Mouse (Mus musculus) cortical plate, adult 2 months (tissue): ENCODE measurements at regions not wholly inside any gene's neighbourhood (a gene's known extent, or its start where the extent isn't known, plus 50 kb on each side); places are given as distances from the start of the nearest gene placed in this dataset.

Experiments used
- H3K27ac ChIP-seq: fragments of 200-500 bp; 2 replicates; pipeline ENCODE4 v1.5.1; 2012; ENCODE audit warnings: low read length, control low read depth, inconsistent platforms; ENCODE audit not compliant: insufficient read depth
- H3K4me1 ChIP-seq: fragments of 200-500 bp; 2 replicates; pipeline ENCODE4 v1.6.1; 2011; ENCODE audit warnings: low read length; ENCODE audit not compliant: control insufficient read depth, insufficient read depth
- H3K4me3 ChIP-seq: fragments of 200-500 bp; 2 replicates; pipeline ENCODE4 v1.5.1; 2011; ENCODE audit warnings: mild to moderate bottlenecking, low read length, control low read depth; ENCODE audit not compliant: insufficient read depth
- CTCF ChIP-seq: fragments of 200-500 bp; IDR thresholded peaks from 2 replicates; pipeline ENCODE4 v1.5.1; 2011; ENCODE audit warnings: mild to moderate bottlenecking, control low read depth, low read length; ENCODE audit not compliant: insufficient read depth; ENCODE audit errors: extremely low read depth
- POLR2A ChIP-seq: fragments of 200-500 bp; IDR thresholded peaks from 2 replicates; pipeline ENCODE4 v1.6.1; 2011; ENCODE audit warnings: mild to moderate bottlenecking, low read length, control low read depth; ENCODE audit not compliant: insufficient read depth; ENCODE audit errors: extremely low read depth

- no peak for TF ChIP-seq POLR2A
- no peak for TF ChIP-seq CTCF
- no peak overlapping the region for H3K27ac ChIP-seq
- H3K4me3 ChIP-seq, result no peak overlapping the region
- H3K4me1 ChIP-seq, result no peaks in the 10 kb centered on the region
Measured at GRCm38 (mm10) chr8:10760231-10760630, 248.0 kb downstream of the Irs2 start.

DNA sequence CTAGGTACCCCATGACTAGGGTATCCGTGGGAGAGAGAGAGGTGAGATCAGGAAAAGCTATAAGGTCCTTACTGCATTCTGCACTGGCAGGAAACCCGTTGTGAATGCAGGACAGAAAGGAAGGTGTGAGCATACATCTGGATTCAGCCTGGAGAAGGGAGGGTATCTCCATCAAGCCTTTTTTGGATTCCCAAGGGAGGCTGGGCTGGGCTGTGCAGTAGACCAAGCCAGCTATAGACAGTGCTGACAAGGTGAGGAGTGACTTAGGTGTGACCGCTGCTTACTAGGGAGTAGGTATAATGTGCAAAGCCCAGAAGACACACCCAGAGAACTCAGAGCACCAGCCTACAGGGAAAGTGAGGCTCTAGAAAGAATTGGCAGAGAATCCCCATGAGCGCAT lies 250.1 kb downstream of the Irs2 start:
- no peak overlapping the region for H3K27ac ChIP-seq
- no peaks in the 10 kb centered on the region for H3K4me1 ChIP-seq
- no peak for TF ChIP-seq CTCF
- no peak overlapping the region for H3K4me3 ChIP-seq

DNA sequence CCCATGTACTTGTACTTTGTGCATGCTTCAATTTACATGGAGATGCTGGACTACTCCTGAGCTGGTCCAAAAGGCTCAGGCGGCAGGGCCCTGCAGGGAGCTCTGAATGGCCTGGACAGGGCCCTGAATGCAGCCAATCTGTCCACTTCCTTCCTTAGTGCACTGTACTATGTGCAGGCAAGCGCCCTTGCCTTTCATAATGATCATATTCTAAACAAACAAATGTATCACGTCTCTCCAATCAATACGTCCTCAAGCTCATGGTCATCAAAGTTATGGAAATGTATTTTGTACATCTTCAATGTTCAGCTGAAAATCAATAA lies 253.3 kb downstream of the Irs2 start:
- TF ChIP-seq POLR2A (no peak), CTCF (no peak)
- Histone ChIP-seq H3K4me3 (no peak overlapping the region), H3K4me1 (no peaks in the 10 kb centered on the region), H3K27ac (no peak overlapping the region)

GRCm38 (mm10) chr8:10754232-10754985 lies 253.8 kb downstream of the Irs2 start:
- Histone ChIP-seq H3K4me3 (no peak overlapping the region), H3K4me1 (no peaks in the 10 kb centered on the region), H3K27ac (no peak overlapping the region)
- no peak for TF ChIP-seq CTCF
- TF ChIP-seq POLR2A, result no peak

DNA sequence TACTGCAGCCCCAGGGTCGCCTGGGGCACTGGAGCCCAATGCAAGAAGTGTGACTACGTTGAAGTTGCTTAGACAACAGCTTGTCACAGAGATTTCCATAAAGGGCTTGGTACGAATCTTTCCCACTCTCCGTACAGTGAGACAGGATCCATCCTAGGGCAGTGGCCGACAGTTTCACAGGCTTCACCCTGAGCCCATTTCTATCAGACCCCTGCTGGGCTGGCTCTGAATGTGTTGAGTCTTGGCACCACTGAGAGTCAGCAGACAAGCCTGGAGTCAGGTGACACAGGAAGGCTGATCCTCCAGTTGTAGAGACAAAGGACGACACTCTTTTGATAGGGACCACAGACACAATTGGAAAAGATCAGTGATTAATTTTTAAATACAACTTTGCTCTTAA lies 255.2 kb downstream of the Irs2 start:
- Histone ChIP-seq H3K27ac (no peak overlapping the region), H3K4me1 (no peaks in the 10 kb centered on the region), H3K4me3 (no peak overlapping the region)
- TF ChIP-seq POLR2A (no peak), CTCF (no peak)

DNA sequence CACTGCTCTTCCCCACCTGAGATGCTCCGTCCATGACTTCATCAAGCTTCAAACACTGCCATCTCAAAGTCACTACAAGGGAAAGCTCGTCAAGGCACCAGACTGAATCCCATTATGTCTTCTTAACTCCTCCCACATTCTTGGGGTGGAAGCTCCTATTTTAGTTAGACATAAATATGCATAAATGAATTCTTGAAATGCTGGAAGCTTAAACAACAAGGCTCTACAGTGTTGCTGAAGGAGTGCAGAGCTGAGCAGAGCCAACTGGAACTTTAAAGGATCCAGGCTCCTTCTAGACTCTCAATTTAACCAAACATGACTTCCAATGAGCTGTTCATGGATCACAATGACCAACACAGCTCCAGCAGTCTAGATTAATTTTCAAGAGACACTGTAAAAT lies 261.1 kb downstream of the Irs2 start:
- Histone ChIP-seq H3K4me3 (no peak overlapping the region), H3K4me1 (no peaks in the 10 kb centered on the region), H3K27ac (no peak overlapping the region)
- TF ChIP-seq POLR2A (no peak), CTCF (no peak)

GRCm38 (mm10) chr8:10743241-10743640 lies 265.0 kb downstream of the Irs2 start:
- Histone ChIP-seq H3K27ac (no peak overlapping the region), H3K4me1 (no peaks in the 10 kb centered on the region), H3K4me3 (no peak overlapping the region)
- TF ChIP-seq CTCF (no peak), POLR2A (no peak)

DNA sequence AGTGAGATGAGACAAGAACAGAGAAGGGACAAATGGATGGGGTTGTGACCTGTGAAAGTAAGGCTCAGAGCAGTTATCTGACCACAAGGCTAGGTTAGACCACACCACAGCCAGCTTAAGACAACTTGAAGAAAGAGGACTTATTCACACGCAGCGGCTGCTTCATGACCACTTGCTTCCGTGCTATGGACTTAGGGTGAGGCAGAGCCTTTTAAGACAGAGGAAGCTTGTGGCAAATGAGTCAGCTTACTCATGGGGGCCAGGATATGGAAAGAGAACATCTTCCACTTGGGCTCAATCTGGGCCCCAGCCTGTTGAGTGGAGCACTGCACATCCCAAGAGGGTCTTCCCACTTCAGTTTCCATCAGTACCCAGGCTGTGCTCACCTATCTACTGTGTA lies 267.4 kb downstream of the Irs2 start:
- Histone ChIP-seq H3K27ac (no peak overlapping the region), H3K4me3 (no peak overlapping the region), H3K4me1 (no peaks in the 10 kb centered on the region)
- TF ChIP-seq CTCF (no peak), POLR2A (no peak)

DNA sequence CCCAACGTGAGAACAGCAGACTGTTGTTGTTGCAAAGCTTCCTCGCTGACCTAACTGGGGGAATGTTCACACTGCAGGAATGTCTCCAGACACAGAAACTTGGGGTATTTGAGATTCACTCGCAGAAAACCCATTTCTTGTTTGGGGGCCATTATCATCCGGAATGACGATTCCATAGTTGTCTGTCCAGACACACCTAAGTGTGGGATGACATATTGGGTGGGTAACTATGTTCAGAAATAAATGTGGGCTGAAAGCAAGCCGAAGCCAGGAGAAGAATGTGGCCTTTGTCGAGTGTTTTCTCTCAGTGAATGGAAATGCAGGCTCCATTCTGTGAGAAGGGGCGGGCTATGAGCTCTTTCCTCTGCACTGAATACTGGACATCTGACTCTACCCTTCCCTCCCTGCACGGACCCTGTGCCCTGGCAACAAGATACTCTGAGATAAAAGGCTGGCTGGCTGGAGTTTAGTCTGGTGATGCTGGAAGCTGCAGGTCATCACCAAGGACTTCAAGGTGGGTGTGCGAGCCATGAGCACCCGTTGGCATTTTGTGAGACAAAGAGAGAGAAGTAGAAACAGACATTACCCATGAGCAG lies 269.7 kb downstream of the Irs2 start:
- TF ChIP-seq POLR2A, result no peak
- TF ChIP-seq CTCF, result no peak
- no peaks in the 10 kb centered on the region for H3K4me1 ChIP-seq
- no peak overlapping the region for H3K4me3 ChIP-seq
- no peak overlapping the region for H3K27ac ChIP-seq

- H3K4me1 ChIP-seq, result no peaks in the 10 kb centered on the region
- TF ChIP-seq POLR2A (no peak), CTCF (no peak)
- H3K27ac ChIP-seq, result no peak overlapping the region
- no peak overlapping the region for H3K4me3 ChIP-seq
Measured at GRCm38 (mm10) chr8:10734746-10735145, 273.5 kb downstream of the Irs2 start.
